Mouse (Mus musculus): Measurements from ENCODE around the gene Skp1a. TPM values are rescaled to one million over a fixed set of nuclear protein-coding genes. Genes with fewer than 3 reads are reported as not detected.
A peak's percentile ranks its signal among the peaks of the same experiment; 100 is the strongest.

The Skp1a gene
- polyA plus RNA-seq, 1 experiment = 324 TPM

DNA sequence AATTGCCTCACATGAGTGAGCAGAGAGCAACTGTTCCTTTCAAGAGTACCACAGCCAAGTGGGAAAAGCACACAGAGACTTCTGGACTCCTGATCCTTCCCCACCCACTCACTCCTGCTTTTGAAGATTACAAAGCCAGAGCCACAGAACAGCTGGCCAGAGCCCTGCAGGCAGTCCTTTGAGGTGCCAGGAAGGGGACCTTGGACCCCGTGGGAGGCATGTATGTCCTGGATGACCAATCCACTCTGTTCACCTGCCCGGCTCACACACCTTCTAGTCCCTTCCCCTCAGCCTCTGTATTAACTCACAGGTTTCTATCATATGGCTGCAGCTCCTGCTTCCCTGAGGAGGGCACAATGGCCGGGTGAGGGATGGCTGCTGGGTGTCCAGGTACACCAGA, 25.6 kb downstream of the Skp1a start:
- Histone ChIP-seq H3K27ac (ENCODE audit: insufficient read depth, low read length) (no peak overlapping the region), H3K4me3 (replicated peaks; ENCODE audit: insufficient read depth, low read depth, low read length) (no peak overlapping the region), H3K27me3 (ENCODE audit: control insufficient read depth, insufficient read depth, low read length) (no peaks in the 10 kb centered on the region), H3K4me1 (ENCODE audit: control insufficient read depth, insufficient read depth, low read length) (peaks cover 4% of the 10 kb centered on the region; the same call in 1 of the 2 replicates)
- WGBS = 84% methylated on average over 3 of the region's 3 CpGs
- DNase-seq = peak in 1 of 2 experiments; percentile 3
- TF ChIP-seq POLR2A (IDR thresholded peaks at IDR 0.05; ENCODE audit: borderline replicate concordance, insufficient read depth, low read length) = no peak
- no peak for TF ChIP-seq CTCF (IDR thresholded peaks at IDR 0.05; ENCODE audit: borderline replicate concordance, insufficient read depth, low read depth, low read length)

DNA sequence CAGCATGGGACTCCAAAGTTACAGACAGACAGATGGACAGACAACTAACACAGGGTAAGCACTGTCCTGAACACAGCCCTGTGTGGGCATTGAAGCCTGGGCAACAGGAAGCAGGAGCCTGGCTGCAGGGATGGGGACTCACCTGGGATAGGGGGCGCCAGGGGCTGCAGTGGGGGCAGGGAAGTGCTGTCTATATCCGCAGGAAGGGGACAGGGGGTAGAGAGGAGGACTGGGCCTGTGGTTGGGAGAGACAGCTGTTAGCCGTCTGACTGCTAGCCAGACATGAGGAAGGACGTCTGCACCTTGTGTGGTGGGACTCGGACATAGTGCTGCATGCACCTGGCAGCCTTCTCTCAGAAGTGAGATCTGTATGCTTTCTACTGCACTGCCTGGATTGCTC, 26.9 kb downstream of the Skp1a start:
- 75% methylated on average over 5 of the region's 5 CpGs for WGBS
- Histone ChIP-seq H3K4me1 (ENCODE audit: control insufficient read depth, insufficient read depth, low read length) (peaks cover 1% of the 10 kb centered on the region; the same call in 1 of the 2 replicates), H3K27ac (ENCODE audit: insufficient read depth, low read length) (no peak overlapping the region), H3K4me3 (replicated peaks; ENCODE audit: insufficient read depth, low read depth, low read length) (no peak overlapping the region), H3K27me3 (ENCODE audit: control insufficient read depth, insufficient read depth, low read length) (no peaks in the 10 kb centered on the region)
- TF ChIP-seq POLR2A (IDR thresholded peaks at IDR 0.05; ENCODE audit: borderline replicate concordance, insufficient read depth, low read length) (no peak), CTCF (IDR thresholded peaks at IDR 0.05; ENCODE audit: borderline replicate concordance, insufficient read depth, low read depth, low read length) (no peak)
- no peak for DNase-seq

DNA sequence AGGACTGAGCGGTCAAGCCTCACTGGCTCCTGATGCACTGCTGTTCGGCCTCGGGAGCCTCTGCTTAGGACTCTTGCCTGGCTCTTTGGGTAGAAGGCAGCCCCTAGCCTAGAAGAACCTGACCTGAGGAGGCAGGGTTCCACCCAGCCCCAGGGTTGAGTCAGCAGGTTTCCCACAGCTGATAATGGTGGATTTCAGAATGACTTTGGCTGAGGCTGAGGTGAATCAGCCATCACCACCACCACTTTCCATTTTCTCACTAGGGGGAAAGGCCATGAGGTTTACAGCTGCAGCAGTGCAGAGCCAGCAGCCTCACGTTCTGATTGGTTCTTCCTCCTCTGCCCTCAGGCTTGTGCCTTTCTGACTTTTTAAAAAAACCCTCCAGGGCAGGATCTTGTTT, 29.1 kb downstream of the Skp1a start:
- Histone ChIP-seq H3K4me3 (replicated peaks; ENCODE audit: insufficient read depth, low read depth, low read length) (no peak overlapping the region), H3K4me1 (ENCODE audit: control insufficient read depth, insufficient read depth, low read length) (peaks cover under 1% of the 10 kb centered on the region; the same call in 1 of the 2 replicates), H3K27ac (ENCODE audit: insufficient read depth, low read length) (no peak overlapping the region), H3K27me3 (ENCODE audit: control insufficient read depth, insufficient read depth, low read length) (no peaks in the 10 kb centered on the region)
- DNase-seq = no peak
- WGBS = 61% methylated on average over 4 of the region's 4 CpGs
- TF ChIP-seq POLR2A (IDR thresholded peaks at IDR 0.05; ENCODE audit: borderline replicate concordance, insufficient read depth, low read length) (no peak), CTCF (IDR thresholded peaks at IDR 0.05; ENCODE audit: borderline replicate concordance, insufficient read depth, low read depth, low read length) (no peak)

DNA sequence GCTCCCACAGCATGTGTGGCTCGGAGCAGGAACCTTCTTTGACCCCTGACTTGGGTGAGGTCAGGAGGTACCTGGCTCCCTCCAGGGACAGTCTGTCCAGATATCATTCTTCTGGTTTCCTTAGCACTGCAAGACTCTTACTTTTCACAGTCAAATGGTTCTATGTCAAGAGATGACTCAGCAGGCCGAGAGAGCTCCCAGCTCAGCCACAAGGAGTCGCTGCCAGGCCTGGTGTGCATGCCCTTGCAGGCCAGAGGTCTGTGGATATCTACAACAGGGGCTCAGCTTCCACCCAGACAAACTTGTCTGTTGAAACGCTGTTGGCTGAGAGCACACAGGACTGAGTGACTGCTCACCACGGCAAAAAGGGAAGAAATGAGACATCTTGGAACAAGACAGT, 30.1 kb downstream of the Skp1a start:
- no peak overlapping the region for H3K27ac ChIP-seq (ENCODE audit: insufficient read depth, low read length)
- H3K27me3 ChIP-seq (ENCODE audit: control insufficient read depth, insufficient read depth, low read length) = no peaks in the 10 kb centered on the region
- 64% methylated on average over 5 of the region's 5 CpGs for WGBS
- no peak for DNase-seq
- no peak for TF ChIP-seq POLR2A (IDR thresholded peaks at IDR 0.05; ENCODE audit: borderline replicate concordance, insufficient read depth, low read length)
- peak; percentile 44 for TF ChIP-seq CTCF (IDR thresholded peaks at IDR 0.05; ENCODE audit: borderline replicate concordance, insufficient read depth, low read depth, low read length)
- no peak overlapping the region for H3K4me3 ChIP-seq (replicated peaks; ENCODE audit: insufficient read depth, low read depth, low read length)
- H3K4me1 ChIP-seq (ENCODE audit: control insufficient read depth, insufficient read depth, low read length) = peaks cover 4% of the 10 kb centered on the region; the same call in 1 of the 2 replicates

DNA sequence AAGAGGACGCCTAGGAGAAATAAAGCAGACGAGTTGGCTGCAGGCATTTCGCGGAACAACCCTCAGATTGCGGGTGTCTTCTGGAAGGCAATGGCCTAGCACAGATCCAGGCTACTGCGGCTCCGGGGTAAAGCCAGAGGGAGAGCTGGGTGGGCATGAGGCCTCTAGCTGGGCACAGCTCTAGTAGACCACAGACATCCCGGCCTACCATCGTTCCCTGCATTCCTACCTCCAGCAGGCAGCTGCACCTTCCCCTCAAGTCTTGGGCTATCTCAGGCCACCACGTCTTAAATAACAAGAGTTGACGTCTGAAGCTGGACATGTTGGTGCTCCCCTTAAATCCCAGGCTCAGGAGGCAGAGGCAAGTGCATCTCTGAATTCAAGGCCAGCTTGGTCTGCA, 30.5 kb downstream of the Skp1a start:
- no peak overlapping the region for H3K4me3 ChIP-seq (replicated peaks; ENCODE audit: insufficient read depth, low read depth, low read length)
- no peaks in the 10 kb centered on the region for H3K27me3 ChIP-seq (ENCODE audit: control insufficient read depth, insufficient read depth, low read length)
- no peak for DNase-seq
- 90% methylated on average over 11 of the region's 11 CpGs for WGBS
- peaks cover 4% of the 10 kb centered on the region; the same call in 1 of the 2 replicates for H3K4me1 ChIP-seq (ENCODE audit: control insufficient read depth, insufficient read depth, low read length)
- H3K27ac ChIP-seq (ENCODE audit: insufficient read depth, low read length) = no peak overlapping the region
- no peak for TF ChIP-seq CTCF (IDR thresholded peaks at IDR 0.05; ENCODE audit: borderline replicate concordance, insufficient read depth, low read depth, low read length)
- no peak for TF ChIP-seq POLR2A (IDR thresholded peaks at IDR 0.05; ENCODE audit: borderline replicate concordance, insufficient read depth, low read length)

DNA sequence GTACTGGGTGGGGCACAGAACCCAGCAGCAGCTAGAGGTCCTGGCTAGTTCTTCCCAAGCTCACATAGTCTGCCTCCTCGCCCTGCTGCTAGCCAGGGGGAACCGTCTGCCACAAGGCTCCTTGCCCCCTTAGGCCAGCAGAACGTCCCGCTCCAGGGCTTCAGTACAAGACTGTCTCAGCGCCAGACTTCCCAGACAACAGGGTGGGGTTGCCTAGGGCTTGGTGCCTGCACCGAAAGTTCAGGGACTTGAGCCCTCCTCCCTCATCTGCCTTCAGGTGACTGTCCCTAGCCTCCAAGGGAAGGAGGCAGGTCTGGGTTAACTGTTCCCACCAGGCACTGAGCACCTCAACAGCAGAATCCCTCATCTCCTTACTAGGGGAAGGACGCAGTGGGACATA, 33.1 kb downstream of the Skp1a start:
- DNase-seq = no peak
- 72% methylated on average over 7 of the region's 7 CpGs for WGBS
- Histone ChIP-seq H3K27ac (ENCODE audit: insufficient read depth, low read length) (no peak overlapping the region), H3K4me1 (ENCODE audit: control insufficient read depth, insufficient read depth, low read length) (peaks cover 4% of the 10 kb centered on the region; the same call in 1 of the 2 replicates), H3K27me3 (ENCODE audit: control insufficient read depth, insufficient read depth, low read length) (no peaks in the 10 kb centered on the region), H3K4me3 (replicated peaks; ENCODE audit: insufficient read depth, low read depth, low read length) (no peak overlapping the region)
- TF ChIP-seq POLR2A (IDR thresholded peaks at IDR 0.05; ENCODE audit: borderline replicate concordance, insufficient read depth, low read length) (no peak), CTCF (IDR thresholded peaks at IDR 0.05; ENCODE audit: borderline replicate concordance, insufficient read depth, low read depth, low read length) (no peak)

DNA sequence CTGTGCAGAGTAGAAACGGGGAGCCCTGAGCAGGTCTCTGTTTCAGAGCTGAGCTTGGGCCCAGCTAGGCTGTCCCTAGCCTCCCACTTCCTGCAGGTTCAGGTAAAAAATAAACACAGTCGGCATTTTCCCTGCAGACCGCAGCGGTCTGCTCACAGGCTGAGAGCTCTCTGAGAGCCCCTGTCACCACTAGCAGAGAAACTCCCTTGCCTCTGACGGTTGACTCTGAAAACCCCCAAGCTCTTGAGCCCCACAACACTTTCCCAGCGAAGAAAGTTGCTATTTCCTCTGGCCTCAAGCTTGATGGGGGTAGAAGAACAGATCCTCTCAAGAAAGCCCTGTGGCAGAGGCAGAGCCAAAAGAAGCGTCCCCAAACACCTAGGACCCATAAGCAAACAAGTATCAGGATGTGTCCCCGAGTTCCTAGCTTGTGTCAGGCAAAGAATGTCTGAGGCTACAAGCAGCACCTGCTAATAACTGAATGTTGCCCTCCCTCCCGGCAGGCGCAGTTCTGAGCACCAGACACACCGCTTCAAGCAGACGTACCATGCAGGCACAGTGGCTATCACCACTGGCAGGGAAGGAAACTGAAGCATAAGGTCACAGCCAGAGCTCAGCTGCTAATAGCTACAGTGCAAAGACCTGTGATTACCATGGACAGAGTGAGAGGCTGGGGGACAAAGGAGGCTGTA, 34.0 kb downstream of the Skp1a start:
- Histone ChIP-seq H3K4me3 (replicated peaks; ENCODE audit: insufficient read depth, low read depth, low read length) (no peak overlapping the region), H3K27ac (ENCODE audit: insufficient read depth, low read length) (no peak overlapping the region), H3K4me1 (ENCODE audit: control insufficient read depth, insufficient read depth, low read length) (peaks cover 4% of the 10 kb centered on the region; the same call in 1 of the 2 replicates), H3K27me3 (ENCODE audit: control insufficient read depth, insufficient read depth, low read length) (no peaks in the 10 kb centered on the region)
- DNase-seq = no peak
- no peak for TF ChIP-seq CTCF (IDR thresholded peaks at IDR 0.05; ENCODE audit: borderline replicate concordance, insufficient read depth, low read depth, low read length)
- TF ChIP-seq POLR2A (IDR thresholded peaks at IDR 0.05; ENCODE audit: borderline replicate concordance, insufficient read depth, low read length) = no peak
- 71% methylated on average over 12 of the region's 12 CpGs for WGBS

DNA sequence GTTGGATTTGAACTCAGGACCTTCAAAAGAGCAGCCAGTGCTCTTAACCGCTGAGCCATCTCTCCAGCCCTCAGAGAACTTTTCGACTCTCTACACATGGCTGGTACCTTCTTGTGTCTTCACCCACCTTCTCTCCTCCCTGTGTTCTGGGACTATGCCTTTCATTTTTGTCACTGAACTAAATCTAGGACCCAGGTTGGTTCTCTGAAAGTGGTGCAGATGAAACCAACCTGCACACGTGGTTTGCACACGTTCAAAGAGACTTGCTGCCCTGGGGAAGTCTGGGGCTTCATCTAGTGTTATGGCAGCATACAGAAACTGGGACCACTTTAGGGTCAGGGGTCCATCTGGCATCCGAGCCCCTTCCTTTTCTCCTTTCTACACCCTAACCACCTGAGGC, 35.5 kb downstream of the Skp1a start:
- no peaks in the 10 kb centered on the region for H3K27me3 ChIP-seq (ENCODE audit: control insufficient read depth, insufficient read depth, low read length)
- whole genome bisulfite sequencing = 84% methylated on average over 5 of the region's 5 CpGs
- no peak overlapping the region for H3K27ac ChIP-seq (ENCODE audit: insufficient read depth, low read length)
- DNase-seq = no peak
- no peak for TF ChIP-seq CTCF (IDR thresholded peaks at IDR 0.05; ENCODE audit: borderline replicate concordance, insufficient read depth, low read depth, low read length)
- no peak for TF ChIP-seq POLR2A (IDR thresholded peaks at IDR 0.05; ENCODE audit: borderline replicate concordance, insufficient read depth, low read length)
- H3K4me1 ChIP-seq (ENCODE audit: control insufficient read depth, insufficient read depth, low read length) = peaks cover 6% of the 10 kb centered on the region; the same call in 1 of the 2 replicates
- no peak overlapping the region for H3K4me3 ChIP-seq (replicated peaks; ENCODE audit: insufficient read depth, low read depth, low read length)

All from cerebellum, adult 2 months (tissue).